Mouse (Mus musculus): ENCODE data around the gene Olfr1052.
"Not testable (repeated sequence)": the region's sequence is repeated elsewhere in the genome, so short reads cannot be mapped to it uniquely, and the experiment has no call there.

Gene Olfr1052

DNA sequence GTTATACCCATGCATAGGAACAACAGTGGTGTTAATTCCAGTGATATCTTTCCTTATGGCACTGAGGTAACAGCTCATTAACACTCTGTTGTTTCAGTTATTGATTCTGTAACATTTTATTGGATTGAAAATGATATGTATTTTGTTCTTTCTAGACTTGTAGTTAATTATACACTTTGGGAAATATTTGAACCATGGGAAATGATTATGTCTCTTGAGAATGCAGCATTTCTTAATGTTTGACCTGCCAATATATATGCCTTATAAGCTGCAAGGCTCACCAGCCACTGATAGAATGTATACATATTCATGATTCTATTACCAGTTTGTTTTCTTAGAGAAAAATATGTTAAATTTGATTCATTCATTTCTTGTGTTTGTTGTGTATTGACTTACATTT, at the start of gene Olfr1052:
TSS of gene Olfr1052 (plus strand) at position 301 of the 400 bp plus-strand sequence.
- no peak for DNase-seq

GRCm38 (mm10) chr2:86258228-86258627, 34.0 kb upstream of the Olfr1052 start, which contains the start of gene Olfr1049:
Olfr1049 (minus strand) TSS chr2:86258328.
- DNase-seq: not testable (repeated sequence)

GRCm38 (mm10) chr2:86278988-86279387, 13.3 kb upstream of the Olfr1052 start, which contains the start of gene Olfr1051:
Olfr1051 (minus strand) TSS chr2:86279088.
- DNase-seq: not testable (repeated sequence)

GRCm38 (mm10) chr2:86315184-86315583, 22.9 kb downstream of the Olfr1052 start, which contains the start of gene Olfr1053:
Olfr1053 (minus strand) TSS chr2:86315284.
- DNase-seq: no peak

GRCm38 (mm10) chr2:86335333-86335732, 43.1 kb downstream of the Olfr1052 start, which contains the start of gene Olfr1054:
Olfr1054 (minus strand) TSS chr2:86335433.
- DNase-seq: no peak
